Mouse (Mus musculus) liver, embryonic 14.5 days (tissue): ENCODE results near the gene Tmem219. TPM values are rescaled to one million over a fixed set of nuclear protein-coding genes. Genes with fewer than 3 reads are reported as not detected.

Experiments
- ATAC-seq: fragments of 200-750 bp; cut with Nextera tagmentation; 2 replicates; pipeline ENCODE4 v1.8.0; 2017; ENCODE audit warnings: moderate number of reproducible peaks, mild to moderate bottlenecking, moderate library complexity; ENCODE audit not compliant: insufficient read depth
- DNase-seq, 3 experiments: peaks; one replicate each; pipeline ENCODE4 v3.0.0-alpha.2; 2012 to 2013; ENCODE audit warnings: low read depth in 3 of 3, low spot score in 3 of 3
- H3K27ac ChIP-seq: fragments of 300-500 bp; sonication (generic); 2 replicates; pipeline ENCODE4 v1.5.1; 2014; ENCODE audit warnings: moderate library complexity, mild to moderate bottlenecking, control low read depth, inconsistent platforms
- H3K27me3 ChIP-seq: fragments of 300-500 bp; sonication (generic); 2 replicates; pipeline ENCODE4 v1.6.1; 2014; ENCODE audit warnings: mild to moderate bottlenecking, low read length, moderate library complexity; ENCODE audit not compliant: control insufficient read depth, insufficient read depth
- H3K36me3 ChIP-seq: fragments of 300-500 bp; sonication (generic); replicated peaks from 2 replicates; pipeline ENCODE4 v1.6.1; 2014; ENCODE audit warnings: low read depth; ENCODE audit not compliant: control insufficient read depth, insufficient read depth
- H3K4me1 ChIP-seq, 2 experiments: fragments of 200-500 bp in 1 of 2; fragments of 300-500 bp in 1 of 2; sonication (generic) in 1 of 2; replicated peaks; 2 replicates each; pipeline ENCODE4 v1.6.1; 2012 to 2014; ENCODE audit warnings: antibody characterized with exemption in 1 of 2, inconsistent platforms in 1 of 2, low read length in 1 of 2; ENCODE audit not compliant: control insufficient read depth in 2 of 2, insufficient read depth in 2 of 2
- H3K4me2 ChIP-seq: fragments of 300-500 bp; sonication (generic); 2 replicates; pipeline ENCODE4 v1.6.1; 2014; ENCODE audit warnings: low read depth, mild to moderate bottlenecking, control low read depth, moderate library complexity
- H3K4me3 ChIP-seq, 2 experiments: fragments of 200-500 bp in 1 of 2; fragments of 300-500 bp in 1 of 2; sonication (generic) in 1 of 2; 2 replicates each; pipeline ENCODE4 v1.5.1; 2012 to 2014; ENCODE audit warnings: low read depth in 2 of 2, low read length in 2 of 2, mild to moderate bottlenecking in 2 of 2, control low read depth in 1 of 2, inconsistent platforms in 1 of 2, moderate library complexity in 1 of 2; ENCODE audit not compliant: insufficient read depth in 1 of 2
- H3K9ac ChIP-seq: fragments of 300-500 bp; sonication (generic); replicated peaks from 2 replicates; pipeline ENCODE4 v1.6.1; 2014; ENCODE audit warnings: mild to moderate bottlenecking, control low read depth, moderate library complexity
- H3K9me3 ChIP-seq: fragments of 300-500 bp; sonication (generic); 2 replicates; pipeline ENCODE4 v1.6.1; 2016; ENCODE audit warnings: low read length, mixed read lengths; ENCODE audit not compliant: control insufficient read depth
- CTCF ChIP-seq: IDR thresholded peaks from 2 replicates; pipeline ENCODE4 v1.5.1; 2016; ENCODE audit warnings: antibody characterized with exemption, low read depth, control low read depth
- EP300 ChIP-seq: IDR thresholded peaks from 2 replicates; pipeline ENCODE4 v1.6.1; 2016; ENCODE audit warnings: antibody characterized with exemption, low read depth
- WGBS: fragments of 180-500 bp; shearing (Covaris S2); extraction: QIAGEN DNeasy Blood & Tissue Kit; methylation state at CpG from one replicate; pipeline ENCODE4 v1.1.7; 2014; ENCODE audit not compliant: insufficient replicate concordance; 5-methylcytosine and 5-hydroxymethylcytosine counted together
- polyA plus RNA-seq, 2 experiments: library from polyadenylated mRNA; depleted of rRNA in 1 of 2; stranded (reverse) in 1 of 2; unstranded in 1 of 2; fragments of >200 nt; fragmentation: Nextera tagmentation in 1 of 2; extraction: Ambion mirVana in 1 of 2; gene quantifications; 2 replicates each; pipeline versions ENCODE4 v1.2.1 to v1.2.3; 2012 to 2014

Gene Tmem219
- polyA plus RNA-seq, 2 experiments: 10.8 to 17.1 TPM

DNA sequence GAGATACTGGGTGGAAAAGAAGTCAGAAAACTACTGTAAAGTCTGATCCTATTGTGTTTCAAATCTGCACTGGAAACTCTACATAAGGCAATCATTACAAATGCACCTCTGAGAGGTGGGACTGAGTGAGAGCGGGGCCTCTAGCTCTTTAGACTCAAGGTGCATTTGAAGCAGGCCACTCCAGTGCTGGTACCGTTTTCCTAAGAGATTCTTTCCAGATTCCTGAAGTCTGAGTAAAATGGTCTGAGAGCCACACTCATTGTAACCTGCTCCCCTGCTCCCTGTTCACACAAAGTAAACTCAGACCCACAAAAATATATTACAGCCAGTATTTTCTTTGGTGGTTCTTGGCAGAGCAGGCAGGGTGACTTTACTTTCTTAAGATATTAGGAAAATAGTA, 55.2 kb downstream of the Tmem219 start:
- Histone ChIP-seq H3K4me3 (no peak overlapping the region), H3K27ac (no peak overlapping the region), H3K4me1 (peaks cover 9 to 12% of the 10 kb centered on the region in 2 experiments), H3K27me3 (no peaks in the 10 kb centered on the region), H3K4me2 (no peak overlapping the region), H3K9ac (no peak overlapping the region), H3K9me3 (no peaks in the 10 kb centered on the region), H3K36me3 (peaks cover 49% of the 10 kb centered on the region)
- no peak for DNase-seq
- WGBS: 93% methylated on average over 2 of the region's 2 CpGs
- no peak for ATAC-seq
- TF ChIP-seq CTCF (no peak), EP300 (no peak)

DNA sequence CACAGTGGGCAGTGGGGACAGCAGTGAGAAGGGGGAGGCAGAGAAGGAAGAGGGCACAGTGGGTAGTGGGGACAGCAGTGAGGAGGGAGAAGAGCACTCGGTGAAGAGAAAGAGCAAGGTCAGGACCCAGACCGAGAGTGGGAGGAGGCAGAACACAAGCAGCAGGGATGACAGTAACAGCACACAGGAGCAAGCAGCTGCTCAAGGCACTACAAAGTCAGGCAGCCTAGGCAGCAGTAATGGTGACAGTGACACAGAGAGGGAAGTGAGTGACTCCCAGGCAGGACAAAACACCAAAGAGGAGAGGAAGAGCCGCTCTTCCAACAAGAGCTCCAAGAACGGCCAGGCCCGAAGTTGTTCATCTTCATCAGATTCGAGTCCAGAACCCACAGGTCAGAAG, 58.9 kb downstream of the Tmem219 start:
- no peaks in the 10 kb centered on the region for H3K9me3 ChIP-seq
- ATAC-seq: no peak
- H3K27ac ChIP-seq: peak overlapping the region; percentile 58; the same call in 1 of the 2 replicates
- DNase-seq: no peak
- H3K36me3 ChIP-seq: peaks cover 30% of the 10 kb centered on the region
- WGBS: 76% methylated on average over 6 of the region's 6 CpGs
- peaks cover 14 to 20% of the 10 kb centered on the region in 2 experiments for H3K4me1 ChIP-seq
- H3K4me3 ChIP-seq: peak overlapping the region; percentile 10 to 80; a peak in 3 of 4 replicates
- peak overlapping the region; percentile 99 for H3K4me2 ChIP-seq
- no peaks in the 10 kb centered on the region for H3K27me3 ChIP-seq
- peak overlapping the region; percentile 83 for H3K9ac ChIP-seq
- TF ChIP-seq CTCF (no peak), EP300 (no peak)

DNA sequence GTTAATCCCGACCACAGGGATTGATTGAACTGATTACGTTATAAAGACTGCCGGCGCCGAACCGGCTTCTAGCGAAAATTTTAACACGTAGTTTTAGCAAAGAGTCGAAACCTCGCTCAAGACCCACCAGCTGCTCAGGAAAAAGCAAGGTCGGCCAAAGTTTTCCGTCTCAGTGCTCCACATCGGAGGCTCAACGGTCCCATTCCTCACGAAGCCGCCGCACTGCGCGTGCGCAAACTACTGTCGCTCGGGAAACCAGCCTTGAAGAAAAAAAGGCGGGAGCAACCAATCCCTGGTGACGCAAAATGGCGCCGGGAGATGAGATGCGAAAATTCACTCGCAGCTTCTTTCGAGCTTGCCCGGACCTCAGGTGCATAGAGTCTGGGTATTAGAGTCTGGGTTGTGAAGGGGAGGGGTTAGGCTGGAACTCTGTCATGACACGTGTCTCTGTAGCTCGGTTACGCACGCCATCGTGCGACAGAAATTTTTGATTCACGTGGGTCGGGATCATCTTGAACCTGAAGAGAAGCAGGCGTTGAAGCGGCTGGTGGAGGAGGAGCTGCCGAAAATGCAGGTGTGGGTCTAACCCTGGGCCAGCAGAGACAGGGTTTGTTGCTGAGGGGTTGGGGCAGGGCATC, 60.5 kb downstream of the Tmem219 start, which contains the start of gene Ino80e:
Ino80e (minus strand) TSS at position 231 of the 638 bp plus-strand sequence.
- ATAC-seq: peak; percentile 77; the same call in 1 of the 2 replicates
- under 1% methylated on average over 41 of the region's 41 CpGs for WGBS

DNA sequence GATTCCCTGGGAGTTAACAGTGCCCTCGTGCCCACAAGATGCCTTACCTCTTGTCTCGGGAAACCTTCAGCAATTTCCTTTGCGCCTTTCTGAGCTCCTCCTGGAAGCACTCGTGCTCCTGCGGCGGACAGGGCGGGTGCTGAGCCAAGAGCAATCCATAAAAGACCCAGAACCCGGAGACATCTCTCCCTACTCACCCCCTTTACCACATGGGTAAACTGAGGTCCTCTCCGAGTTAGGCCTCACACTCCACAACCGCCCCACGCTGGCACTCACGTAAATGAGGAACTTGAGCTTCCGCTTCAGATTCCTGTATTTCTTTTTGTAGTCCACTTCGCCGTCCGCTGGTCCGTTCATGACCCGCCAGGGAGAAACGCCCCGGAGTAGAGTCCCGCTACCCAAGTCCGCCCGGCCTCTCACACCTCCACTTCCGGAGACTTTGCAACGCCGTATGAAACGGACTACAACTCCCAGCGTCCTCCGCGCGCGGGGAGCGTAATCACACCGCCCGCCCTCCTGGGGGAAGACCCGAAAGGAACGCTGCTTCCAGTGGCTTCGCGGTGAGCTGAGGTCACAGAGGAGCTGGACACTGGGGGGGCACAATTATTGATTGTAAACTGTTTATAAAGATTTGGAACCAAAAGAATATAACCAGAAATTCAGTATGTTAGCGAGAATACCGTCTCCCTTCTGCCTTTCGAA, 61.1 kb downstream of the Tmem219 start, which contains the start of gene Hirip3:
Hirip3 (plus strand) TSS at position 544 of the 702 bp plus-strand sequence.
- 1% methylated on average over 42 of the region's 42 CpGs for WGBS
- no peak for TF ChIP-seq CTCF
- no peak for TF ChIP-seq EP300
- no peaks in the 10 kb centered on the region for H3K27me3 ChIP-seq
- peaks cover 14 to 20% of the 10 kb centered on the region in 2 experiments for H3K4me1 ChIP-seq
- peak; percentile 91 to 94 (median 93) for DNase-seq
- peak within 1 kb of the TSS; percentile 83 for H3K9ac ChIP-seq
- H3K4me3 ChIP-seq: peak within 1 kb of the TSS; percentile 80 to 95
- peaks cover 33% of the 10 kb centered on the region for H3K36me3 ChIP-seq
- peak; percentile 93 for ATAC-seq
- H3K4me2 ChIP-seq: peak within 1 kb of the TSS; percentile 99
- H3K27ac ChIP-seq: peak within 1 kb of the TSS; percentile 58
- no peaks in the 10 kb centered on the region for H3K9me3 ChIP-seq

More for the DNA sequence above, 60.5 kb downstream of the Tmem219 start, which contains the start of gene Ino80e:
- DNase-seq: peak; percentile 88 to 92 (median 90)
- H3K9ac ChIP-seq: peak within 1 kb of the TSS; percentile 83
- no peaks in the 10 kb centered on the region for H3K9me3 ChIP-seq
- H3K36me3 ChIP-seq: peaks cover 36% of the 10 kb centered on the region
- TF ChIP-seq CTCF (0 out of 2 replicates have a peak, but pooled peaks have one; percentile 5), EP300 (no peak)
- H3K4me1 ChIP-seq: peaks cover 14 to 20% of the 10 kb centered on the region in 2 experiments
- peak within 1 kb of the TSS; percentile 99 for H3K4me2 ChIP-seq
- peak within 1 kb of the TSS; percentile 58 for H3K27ac ChIP-seq
- H3K4me3 ChIP-seq: peak within 1 kb of the TSS; percentile 80 to 95
- no peaks in the 10 kb centered on the region for H3K27me3 ChIP-seq

DNA sequence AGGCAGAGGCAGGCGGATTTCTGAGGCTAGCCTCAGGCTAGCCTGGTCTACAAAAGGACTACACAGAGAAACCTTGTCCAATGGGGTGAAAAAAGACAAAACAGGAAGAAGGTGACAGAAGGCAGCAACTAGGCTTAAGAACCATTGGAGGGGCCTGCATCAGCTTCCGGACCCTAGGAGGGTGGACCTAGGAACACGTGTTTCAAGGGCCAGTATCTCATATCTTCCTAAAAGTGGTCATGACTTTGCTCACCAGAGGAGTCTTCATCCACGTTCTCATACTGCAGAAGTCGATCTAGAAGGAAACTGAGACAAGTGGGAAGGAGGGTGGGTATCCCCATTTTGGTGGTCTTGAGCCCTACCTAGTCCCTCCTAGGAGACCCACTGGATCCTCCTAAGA, 61.7 kb downstream of the Tmem219 start:
- H3K4me1 ChIP-seq: peaks cover 14 to 20% of the 10 kb centered on the region in 2 experiments
- DNase-seq (peak in 1 of 3 experiments; percentile 16), ATAC-seq (no peak)
- no peaks in the 10 kb centered on the region for H3K9me3 ChIP-seq
- TF ChIP-seq EP300 (no peak), CTCF (no peak)
- H3K4me3 ChIP-seq: peak overlapping the region; percentile 80 to 95
- peak overlapping the region; percentile 99 for H3K4me2 ChIP-seq
- H3K36me3 ChIP-seq: peaks cover 30% of the 10 kb centered on the region
- H3K27ac ChIP-seq: peak overlapping the region; percentile 50
- H3K9ac ChIP-seq: peak overlapping the region; percentile 83
- whole genome bisulfite sequencing: 29% methylated on average over 5 of the region's 5 CpGs
- no peaks in the 10 kb centered on the region for H3K27me3 ChIP-seq
